Mouse (Mus musculus): ENCODE data around the gene Zfp61. TPM values are rescaled to one million over a fixed set of nuclear protein-coding genes. Genes with fewer than 3 reads are reported as not detected.

The Zfp61 gene
- polyA plus RNA-seq, 1 experiment from 2014 or later = 56.3 TPM

DNA sequence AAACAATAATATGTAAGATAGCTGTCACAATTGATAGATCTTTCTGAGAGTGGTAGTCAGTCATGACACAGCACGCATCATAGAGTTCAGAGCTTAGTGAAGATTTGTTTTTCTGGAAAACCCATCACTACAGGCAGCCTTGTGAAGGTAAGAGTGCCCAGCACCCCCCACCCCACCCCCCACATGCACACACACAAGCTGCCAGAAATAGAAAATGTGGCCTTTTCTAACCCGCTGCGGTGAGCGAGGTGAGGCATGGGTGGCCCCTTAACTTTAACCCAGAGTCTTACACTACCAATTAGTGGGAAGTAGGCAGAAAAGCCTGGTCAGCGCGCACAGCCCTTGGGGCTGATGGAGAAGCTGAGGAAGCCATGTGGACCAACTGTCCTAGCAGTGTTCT, 29.8 kb downstream of the Zfp61 start:
- WGBS = 91% methylated on average over 6 of the region's 6 CpGs
- no peak overlapping the region for H3K4me2 ChIP-seq (ENCODE audit: low read length)
- H3K9me3 ChIP-seq (ENCODE audit: control insufficient read depth, low read length) = no peaks in the 10 kb centered on the region
- no peaks in the 10 kb centered on the region for H3K27me3 ChIP-seq (replicated peaks; ENCODE audit: control insufficient read depth, insufficient read depth, low read length)
- peaks cover 7% of the 10 kb centered on the region for H3K4me1 ChIP-seq (replicated peaks; ENCODE audit: control insufficient read depth, insufficient read depth, low read length)
- no peak overlapping the region for H3K4me3 ChIP-seq (replicated peaks; ENCODE audit: low read length)
- no peak overlapping the region for H3K9ac ChIP-seq (replicated peaks; ENCODE audit: low read depth, low read length)
- H3K36me3 ChIP-seq (ENCODE audit: control insufficient read depth, insufficient read depth) = peaks cover 8% of the 10 kb centered on the region; the same call in 1 of the 2 replicates
- no peak overlapping the region for H3K27ac ChIP-seq (ENCODE audit: low read length)
- ATAC-seq = no peak

GRCm38 (mm10) chr7:24270288-24270672, 30.8 kb downstream of the Zfp61 start, which contains the start of gene Zfp93:
Gene Zfp93, plus strand, starts transcription at chr7:24270420.
- Histone ChIP-seq H3K27ac (ENCODE audit: low read length) (peak within 1 kb of the TSS; percentile 67), H3K9ac (replicated peaks; ENCODE audit: low read depth, low read length) (peak within 1 kb of the TSS; percentile 95), H3K36me3 (ENCODE audit: control insufficient read depth, insufficient read depth) (peaks cover 8% of the 10 kb centered on the region; the same call in 1 of the 2 replicates), H3K4me3 (replicated peaks; ENCODE audit: low read length) (peak within 1 kb of the TSS; percentile 83), H3K4me1 (replicated peaks; ENCODE audit: control insufficient read depth, insufficient read depth, low read length) (peaks cover 7% of the 10 kb centered on the region), H3K27me3 (replicated peaks; ENCODE audit: control insufficient read depth, insufficient read depth, low read length) (no peaks in the 10 kb centered on the region), H3K9me3 (ENCODE audit: control insufficient read depth, low read length) (no peaks in the 10 kb centered on the region), H3K4me2 (ENCODE audit: low read length) (peak within 1 kb of the TSS; percentile 92)
- WGBS = 0% methylated on average over 12 of the region's 12 CpGs
- ATAC-seq = peak; percentile 96

- 33% methylated on average over 7 of the region's 7 CpGs for WGBS
- H3K4me1 ChIP-seq (replicated peaks; ENCODE audit: control insufficient read depth, insufficient read depth, low read length) = peaks cover 7% of the 10 kb centered on the region
- H3K27me3 ChIP-seq (replicated peaks; ENCODE audit: control insufficient read depth, insufficient read depth, low read length) = no peaks in the 10 kb centered on the region
- peak overlapping the region; percentile 92 for H3K4me2 ChIP-seq (ENCODE audit: low read length)
- ATAC-seq = peak; percentile 58
- no peak overlapping the region for H3K27ac ChIP-seq (ENCODE audit: low read length)
- H3K36me3 ChIP-seq (ENCODE audit: control insufficient read depth, insufficient read depth) = peaks cover 5% of the 10 kb centered on the region; the same call in 1 of the 2 replicates
- H3K4me3 ChIP-seq (replicated peaks; ENCODE audit: low read length) = peak overlapping the region; percentile 83
- no peaks in the 10 kb centered on the region for H3K9me3 ChIP-seq (ENCODE audit: control insufficient read depth, low read length)
- H3K9ac ChIP-seq (replicated peaks; ENCODE audit: low read depth, low read length) = peak overlapping the region; percentile 95
These were observed 31.3 kb downstream of the Zfp61 start for GRCm38 (mm10) chr7:24269667-24270287.

DNA sequence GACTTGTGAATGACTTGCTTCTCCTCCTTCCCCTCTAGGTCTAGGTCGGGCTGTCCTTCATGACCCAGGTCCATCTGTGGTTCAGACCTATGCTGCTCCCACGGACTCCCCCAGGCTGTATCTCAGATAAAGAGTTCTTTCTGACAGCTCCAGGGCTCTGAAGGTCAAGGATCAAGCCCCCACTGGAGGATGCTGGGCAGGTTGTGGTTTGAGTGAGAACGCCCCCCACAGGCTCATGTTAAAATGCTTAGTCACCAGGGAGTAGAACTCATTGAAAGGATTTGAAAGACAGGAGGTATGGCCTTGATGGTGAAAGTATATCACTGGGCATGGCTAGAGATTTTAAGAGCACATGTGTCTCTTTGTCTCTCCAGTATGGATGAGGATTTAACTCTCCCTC, 31.8 kb downstream of the Zfp61 start:
- no peak for ATAC-seq

GRCm38 (mm10) chr7:24268176-24269155, 32.6 kb downstream of the Zfp61 start:
- Histone ChIP-seq H3K4me2 (ENCODE audit: low read length) (no peak overlapping the region), H3K27ac (ENCODE audit: low read length) (no peak overlapping the region), H3K9me3 (ENCODE audit: control insufficient read depth, low read length) (no peaks in the 10 kb centered on the region), H3K4me3 (replicated peaks; ENCODE audit: low read length) (no peak overlapping the region), H3K36me3 (ENCODE audit: control insufficient read depth, insufficient read depth) (no peaks in the 10 kb centered on the region), H3K9ac (replicated peaks; ENCODE audit: low read depth, low read length) (no peak overlapping the region), H3K27me3 (replicated peaks; ENCODE audit: control insufficient read depth, insufficient read depth, low read length) (no peaks in the 10 kb centered on the region), H3K4me1 (replicated peaks; ENCODE audit: control insufficient read depth, insufficient read depth, low read length) (peaks cover 7% of the 10 kb centered on the region)
- ATAC-seq = no peak
- 62% methylated on average over 24 of the region's 24 CpGs for WGBS

More for the DNA sequence above, 31.8 kb downstream of the Zfp61 start:
- H3K27me3 ChIP-seq (replicated peaks; ENCODE audit: control insufficient read depth, insufficient read depth, low read length) = no peaks in the 10 kb centered on the region
- H3K4me1 ChIP-seq (replicated peaks; ENCODE audit: control insufficient read depth, insufficient read depth, low read length) = peaks cover 7% of the 10 kb centered on the region
- H3K4me2 ChIP-seq (ENCODE audit: low read length) = no peak overlapping the region; the same call in 1 of the 2 replicates
- no peak overlapping the region for H3K27ac ChIP-seq (ENCODE audit: low read length)
- H3K36me3 ChIP-seq (ENCODE audit: control insufficient read depth, insufficient read depth) = no peaks in the 10 kb centered on the region
- H3K4me3 ChIP-seq (replicated peaks; ENCODE audit: low read length) = no peak overlapping the region; the same call in 1 of the 2 replicates
- H3K9ac ChIP-seq (replicated peaks; ENCODE audit: low read depth, low read length) = no peak overlapping the region; the same call in 1 of the 2 replicates
- no peaks in the 10 kb centered on the region for H3K9me3 ChIP-seq (ENCODE audit: control insufficient read depth, low read length)
- WGBS = 85% methylated on average over 3 of the region's 3 CpGs

DNA sequence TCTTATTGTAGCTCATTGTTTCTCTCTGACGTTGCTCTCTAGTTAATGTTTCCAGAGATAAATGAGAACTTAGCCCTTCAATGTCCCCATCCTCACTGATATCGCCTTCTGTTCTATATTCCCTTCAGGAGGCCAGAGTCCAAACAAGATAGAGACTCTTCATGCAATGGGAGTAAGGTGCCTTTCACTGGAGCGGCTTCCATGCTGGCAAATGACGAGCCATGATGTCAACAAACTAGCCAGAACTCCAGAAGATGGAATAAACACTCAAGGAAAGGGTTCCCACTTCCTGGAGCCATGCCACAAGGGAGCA, 41.1 kb downstream of the Zfp61 start:
- no peak overlapping the region for H3K9ac ChIP-seq (replicated peaks; ENCODE audit: low read depth, low read length)
- no peak overlapping the region for H3K4me3 ChIP-seq (replicated peaks; ENCODE audit: low read length)
- peaks cover 6% of the 10 kb centered on the region for H3K36me3 ChIP-seq (ENCODE audit: control insufficient read depth, insufficient read depth)
- no peaks in the 10 kb centered on the region for H3K9me3 ChIP-seq (ENCODE audit: control insufficient read depth, low read length)
- no peak overlapping the region for H3K27ac ChIP-seq (ENCODE audit: low read length)
- 90% methylated on average over 4 of the region's 4 CpGs for WGBS
- no peaks in the 10 kb centered on the region for H3K27me3 ChIP-seq (replicated peaks; ENCODE audit: control insufficient read depth, insufficient read depth, low read length)
- H3K4me1 ChIP-seq (replicated peaks; ENCODE audit: control insufficient read depth, insufficient read depth, low read length) = peaks cover 6% of the 10 kb centered on the region; the same call in 1 of the 2 replicates
- ATAC-seq = no peak
- no peak overlapping the region for H3K4me2 ChIP-seq (ENCODE audit: low read length)

GRCm38 (mm10) chr7:24259306-24259999, 41.6 kb downstream of the Zfp61 start:
- no peak for ATAC-seq
- Histone ChIP-seq H3K9ac (replicated peaks; ENCODE audit: low read depth, low read length) (no peak overlapping the region), H3K36me3 (ENCODE audit: control insufficient read depth, insufficient read depth) (peaks cover 6% of the 10 kb centered on the region), H3K4me3 (replicated peaks; ENCODE audit: low read length) (no peak overlapping the region), H3K4me1 (replicated peaks; ENCODE audit: control insufficient read depth, insufficient read depth, low read length) (peaks cover 8% of the 10 kb centered on the region; the same call in 1 of the 2 replicates), H3K27ac (ENCODE audit: low read length) (no peak overlapping the region), H3K4me2 (ENCODE audit: low read length) (no peak overlapping the region), H3K9me3 (ENCODE audit: control insufficient read depth, low read length) (no peaks in the 10 kb centered on the region), H3K27me3 (replicated peaks; ENCODE audit: control insufficient read depth, insufficient read depth, low read length) (no peaks in the 10 kb centered on the region)
- 91% methylated on average over 13 of the region's 13 CpGs for WGBS

DNA sequence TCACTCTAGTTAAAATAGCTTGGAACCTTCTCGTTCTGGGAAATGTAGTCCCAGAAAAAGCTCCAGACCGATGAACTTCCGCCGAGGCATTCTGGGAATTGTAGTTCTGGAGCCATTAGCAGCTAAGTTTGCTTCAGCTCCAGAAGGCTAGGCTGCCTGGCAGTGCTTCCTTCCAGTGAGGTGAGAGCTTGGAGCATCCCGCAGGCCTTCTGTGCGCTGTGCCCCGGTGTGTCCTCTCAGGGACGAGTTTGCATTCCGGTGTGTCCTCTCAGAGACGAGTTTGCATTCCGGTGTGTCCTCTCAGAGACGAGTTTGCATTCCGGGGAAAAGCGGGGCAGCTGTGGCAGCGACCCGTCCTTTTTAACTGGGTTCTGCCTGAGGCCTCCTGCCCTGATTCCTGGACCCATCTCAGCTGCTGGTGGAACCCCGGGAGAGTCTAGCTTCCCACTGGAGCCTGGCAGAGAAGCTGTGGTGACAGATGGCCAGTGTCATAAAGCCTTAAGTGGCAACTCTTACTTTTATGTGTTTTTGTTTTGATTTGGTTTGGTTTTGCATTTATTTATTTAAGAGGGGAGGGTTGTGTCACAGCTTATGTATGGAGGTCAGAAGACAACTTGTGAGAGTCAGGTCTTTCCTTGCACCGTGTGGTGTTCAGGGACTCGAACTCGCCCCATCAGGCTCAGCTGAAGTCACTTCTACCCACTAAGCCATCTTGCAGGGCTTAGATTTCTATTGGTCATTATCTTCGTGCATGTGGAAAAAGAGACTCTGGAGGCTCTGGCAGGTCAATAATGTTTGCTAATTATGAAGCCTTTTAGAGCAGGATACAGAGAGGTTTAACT, 46.2 kb downstream of the Zfp61 start, which contains the start of gene Zfp108:
Gene Zfp108, plus strand, starts transcription at position 162 of the 842 bp plus-strand sequence.
- Histone ChIP-seq H3K4me2 (ENCODE audit: low read length) (peak within 1 kb of the TSS; percentile 61), H3K27me3 (replicated peaks; ENCODE audit: control insufficient read depth, insufficient read depth, low read length) (no peaks in the 10 kb centered on the region), H3K9ac (replicated peaks; ENCODE audit: low read depth, low read length) (peak within 1 kb of the TSS; percentile 64), H3K27ac (ENCODE audit: low read length) (peak within 1 kb of the TSS; percentile 57), H3K4me3 (replicated peaks; ENCODE audit: low read length) (peak within 1 kb of the TSS; percentile 52), H3K36me3 (ENCODE audit: control insufficient read depth, insufficient read depth) (no peaks in the 10 kb centered on the region), H3K4me1 (replicated peaks; ENCODE audit: control insufficient read depth, insufficient read depth, low read length) (peaks cover 11% of the 10 kb centered on the region), H3K9me3 (ENCODE audit: control insufficient read depth, low read length) (no peaks in the 10 kb centered on the region)
- peak; percentile 94 for ATAC-seq
- 20% methylated on average over 21 of the region's 21 CpGs for WGBS
